Mouse (Mus musculus) embryo, embryonic 10 days (tissue): ENCODE data around the gene Pon2.
"Not testable (repeated sequence)": the region's sequence is repeated elsewhere in the genome, so short reads cannot be mapped to it uniquely, and the experiment has no call there.

ENCODE experiments used
- DNase-seq: peaks from one replicate; pipeline ENCODE4 v3.0.0-alpha.2; 2015; ENCODE audit warnings: low spot score

Gene Pon2

DNA sequence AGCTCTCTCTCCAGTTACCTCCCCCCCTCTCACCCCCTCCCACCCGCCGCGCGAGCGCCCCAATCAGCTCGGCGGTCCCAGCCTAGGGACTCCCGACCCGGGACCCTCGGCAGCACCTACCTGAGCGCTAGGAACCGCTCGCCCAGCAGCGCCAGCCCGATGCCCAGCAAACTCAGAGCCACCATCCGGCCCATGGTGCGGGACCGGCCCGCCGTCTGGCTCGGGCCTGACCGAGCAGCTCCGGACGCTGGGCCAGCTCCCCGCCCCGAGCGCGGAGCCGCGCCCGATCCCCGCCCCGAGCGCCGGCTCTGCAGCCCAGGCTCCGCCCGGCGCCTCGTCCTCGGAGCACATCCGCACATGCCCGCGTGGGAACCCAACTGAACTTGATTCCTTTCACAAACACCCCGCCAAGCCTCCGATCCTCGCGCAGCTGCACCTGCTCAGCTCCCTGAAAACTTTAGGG, at the start of gene Pon2:
Gene Pon2, minus strand, starts transcription at position 364 of the 463 bp plus-strand sequence.
- DNase-seq = peak; percentile 82

GRCm38 (mm10) chr6:5344255-5344654, 46.0 kb upstream of the Pon2 start:
- DNase-seq = no peak

GRCm38 (mm10) chr6:5339283-5339682, 41.0 kb upstream of the Pon2 start:
- DNase-seq = not testable (repeated sequence)

DNA sequence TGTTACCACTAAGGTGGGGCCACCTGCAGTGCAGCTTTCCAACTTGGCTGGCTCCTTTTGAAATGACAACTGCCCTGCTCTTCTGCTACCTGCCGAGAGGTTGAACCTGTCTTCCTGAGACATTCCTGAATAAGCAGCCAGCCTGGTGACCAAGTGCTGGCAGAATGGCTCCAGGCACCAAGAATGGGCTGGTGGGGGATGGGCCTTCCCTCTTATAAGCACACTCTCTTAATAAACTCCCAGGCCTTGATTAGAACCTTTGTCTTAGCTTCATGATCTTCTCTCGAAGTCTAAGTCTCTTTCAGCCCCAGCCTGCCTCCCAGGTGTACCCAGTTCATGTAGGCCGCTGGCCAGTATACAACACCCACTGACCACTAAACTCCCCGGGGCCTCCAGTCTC, 40.5 kb upstream of the Pon2 start:
- not testable (repeated sequence) for DNase-seq

DNA sequence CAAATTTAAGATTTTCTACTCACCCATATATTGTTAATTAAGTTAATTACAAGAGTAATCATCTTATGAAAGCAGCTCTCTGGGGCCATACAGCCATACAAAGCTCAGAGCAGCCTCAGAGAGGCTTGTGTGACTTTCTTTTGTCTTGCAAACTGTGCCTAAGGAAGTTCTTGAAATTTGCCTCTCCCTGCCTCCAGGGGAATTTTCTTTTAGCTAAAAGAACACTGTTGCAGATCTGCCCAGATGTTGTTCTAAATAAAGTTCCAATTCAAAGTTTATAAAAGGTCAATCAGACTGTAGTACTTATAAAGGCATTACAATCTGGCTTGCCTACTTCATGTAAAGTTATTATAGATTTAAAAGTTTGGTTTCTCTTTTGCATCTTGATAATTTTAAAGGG, 37.8 kb upstream of the Pon2 start:
- not testable (repeated sequence) for DNase-seq

GRCm38 (mm10) chr6:5334021-5334420, 35.8 kb upstream of the Pon2 start:
- no peak for DNase-seq

DNA sequence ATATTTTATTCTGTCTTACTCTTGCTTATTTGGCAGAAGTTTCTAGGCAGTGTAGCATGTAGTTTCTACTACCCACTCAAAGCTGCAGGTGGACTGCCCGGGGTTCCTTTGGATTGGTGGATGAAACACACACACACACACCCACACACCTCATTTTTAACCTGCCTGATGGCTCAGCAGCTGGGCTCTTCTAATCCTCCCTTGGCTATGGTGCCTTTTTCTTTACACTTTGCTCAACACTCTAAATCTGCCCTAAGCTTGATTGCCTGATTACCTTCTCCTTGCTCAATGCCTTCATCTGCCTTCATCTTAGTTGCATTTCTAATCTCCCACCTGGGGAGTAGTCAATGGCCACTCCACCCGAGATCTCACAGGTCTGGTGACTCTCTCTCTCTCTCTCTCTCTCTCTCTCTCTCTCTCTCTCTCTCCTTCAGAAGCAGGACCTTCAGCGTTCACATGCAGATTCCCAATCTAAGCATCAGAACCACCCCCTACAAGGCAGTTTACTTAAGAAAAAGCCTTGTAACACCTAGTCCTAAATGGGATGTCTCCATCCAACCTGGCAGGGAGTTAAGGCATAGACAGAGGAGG, 34.4 kb upstream of the Pon2 start:
- no peak for DNase-seq

GRCm38 (mm10) chr6:5325122-5325521, 26.9 kb upstream of the Pon2 start:
- DNase-seq = no peak

DNA sequence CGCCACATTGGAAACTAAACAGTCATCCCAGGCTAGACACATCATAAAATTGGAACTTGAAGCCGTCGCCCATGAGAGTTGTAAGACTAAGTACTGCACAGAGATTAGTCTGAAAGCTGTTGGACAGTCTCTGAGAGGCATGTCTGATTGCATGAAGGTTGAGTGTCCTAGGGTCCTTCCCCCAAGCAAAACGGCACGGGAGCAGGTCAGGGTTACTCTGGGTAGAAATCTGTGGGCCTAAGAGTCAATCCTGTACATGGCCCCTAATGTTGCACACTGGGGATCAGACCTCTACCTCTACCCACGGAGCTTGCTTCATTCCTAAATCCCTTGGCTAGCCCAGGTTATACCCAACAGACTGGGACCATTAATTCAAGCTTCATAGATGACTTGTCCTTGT, 25.8 kb upstream of the Pon2 start:
- not testable (repeated sequence) for DNase-seq

DNA sequence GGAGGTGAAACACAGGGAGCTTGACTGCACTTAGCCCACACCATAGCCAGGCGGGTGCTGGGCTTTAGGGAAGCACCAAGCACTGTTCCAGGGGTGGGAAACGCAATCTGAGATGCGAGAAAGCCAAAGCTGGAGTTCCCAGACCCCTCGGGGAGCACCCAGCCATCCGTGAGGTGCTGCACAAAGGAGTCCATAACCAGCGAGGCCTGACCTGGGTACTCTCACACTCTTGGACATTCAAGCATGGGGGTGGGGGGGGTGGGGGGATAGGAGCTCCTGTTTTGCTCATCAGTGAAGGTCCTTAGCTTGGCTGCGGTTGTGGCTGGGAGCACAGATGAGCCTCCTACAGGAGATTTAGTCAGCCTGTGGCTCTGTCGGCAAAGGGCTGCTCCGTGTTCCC, 18.4 kb upstream of the Pon2 start:
- no peak for DNase-seq

DNA sequence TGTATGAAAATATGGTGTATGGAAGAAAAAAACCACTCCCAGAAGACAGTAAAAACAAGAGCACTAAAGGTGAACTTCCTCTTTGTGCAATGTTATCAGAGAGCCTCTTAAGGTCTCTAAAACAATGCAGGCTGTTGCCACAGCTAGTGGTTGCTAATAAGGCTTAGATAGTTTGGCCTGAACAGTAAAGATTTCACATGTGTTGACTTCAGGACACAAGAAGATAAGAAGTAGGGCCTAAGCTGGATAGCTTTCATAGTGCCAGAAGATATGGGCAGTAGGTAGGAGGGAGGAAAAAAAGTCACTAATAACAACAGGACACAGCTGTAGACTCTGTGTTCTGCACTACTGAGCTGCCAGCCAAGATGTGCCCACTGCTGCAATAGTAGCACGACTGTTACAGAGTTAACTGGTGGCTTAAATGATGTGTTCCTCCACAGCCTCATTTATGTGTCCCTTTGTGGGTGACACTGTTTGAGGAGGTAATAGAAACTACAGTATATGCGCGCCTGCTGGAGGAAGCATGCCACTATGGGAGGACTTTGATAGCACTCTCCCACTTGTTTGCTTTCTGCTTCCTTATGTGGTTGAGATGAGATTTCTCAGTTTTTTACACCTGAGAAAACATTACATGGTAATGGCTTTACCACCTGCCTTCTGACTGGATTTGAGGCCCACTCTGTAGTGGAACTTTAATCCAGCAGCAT, 17.0 kb upstream of the Pon2 start:
- no peak for DNase-seq

GRCm38 (mm10) chr6:5313951-5314590, 15.8 kb upstream of the Pon2 start:
- no peak for DNase-seq

GRCm38 (mm10) chr6:5310491-5310890, 12.2 kb upstream of the Pon2 start:
- DNase-seq = no peak

- DNase-seq = no peak
Observed at GRCm38 (mm10) chr6:5309595-5310197, 11.4 kb upstream of the Pon2 start.

GRCm38 (mm10) chr6:5305926-5306325, 7.7 kb upstream of the Pon2 start:
- DNase-seq = no peak

GRCm38 (mm10) chr6:5304956-5305355, 6.7 kb upstream of the Pon2 start:
- no peak for DNase-seq

DNA sequence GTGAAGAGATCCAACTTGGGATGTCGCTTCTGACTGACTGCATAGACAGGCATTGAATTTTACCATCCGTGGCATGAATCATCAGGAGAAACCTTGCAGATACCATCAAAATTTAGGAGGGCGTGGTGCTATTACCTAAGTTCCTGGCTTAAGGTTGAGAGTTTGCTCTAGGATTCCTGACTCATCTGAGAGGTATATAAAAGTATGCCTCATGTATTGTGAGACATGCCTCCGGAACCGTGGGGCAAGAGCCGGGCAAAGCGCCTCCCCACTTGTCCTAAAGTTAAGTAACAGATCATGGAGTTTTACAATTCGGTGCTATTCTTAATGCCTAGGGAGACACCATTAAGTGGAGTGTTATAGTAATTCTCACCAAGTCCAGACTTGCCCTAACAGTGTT, 2.4 kb upstream of the Pon2 start:
- DNase-seq = no peak

- DNase-seq = no peak
Observed at GRCm38 (mm10) chr6:5299561-5299960, 1.3 kb upstream of the Pon2 start.

GRCm38 (mm10) chr6:5297321-5298091, 749 bp downstream of the Pon2 start:
- DNase-seq = peak; percentile 70

DNA sequence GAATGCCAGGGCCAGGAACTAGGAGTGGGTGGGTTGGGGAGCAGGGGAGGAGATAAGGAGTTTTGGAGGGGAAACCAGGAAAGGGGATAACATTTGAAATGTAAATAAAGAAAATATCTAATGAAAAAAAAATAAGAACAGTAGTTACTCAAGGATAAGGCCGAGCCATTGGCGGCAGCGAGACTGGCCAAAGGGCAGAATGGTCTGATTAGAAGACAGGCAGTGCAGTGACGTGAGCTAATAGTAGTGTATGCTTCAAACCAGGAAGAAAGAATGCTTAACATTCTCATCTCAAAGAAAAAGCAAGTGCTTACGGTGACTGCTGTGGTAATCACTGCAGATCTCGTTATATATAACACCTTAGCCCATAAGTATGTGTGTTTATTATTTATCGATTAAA, 2.2 kb downstream of the Pon2 start:
- no peak for DNase-seq

DNA sequence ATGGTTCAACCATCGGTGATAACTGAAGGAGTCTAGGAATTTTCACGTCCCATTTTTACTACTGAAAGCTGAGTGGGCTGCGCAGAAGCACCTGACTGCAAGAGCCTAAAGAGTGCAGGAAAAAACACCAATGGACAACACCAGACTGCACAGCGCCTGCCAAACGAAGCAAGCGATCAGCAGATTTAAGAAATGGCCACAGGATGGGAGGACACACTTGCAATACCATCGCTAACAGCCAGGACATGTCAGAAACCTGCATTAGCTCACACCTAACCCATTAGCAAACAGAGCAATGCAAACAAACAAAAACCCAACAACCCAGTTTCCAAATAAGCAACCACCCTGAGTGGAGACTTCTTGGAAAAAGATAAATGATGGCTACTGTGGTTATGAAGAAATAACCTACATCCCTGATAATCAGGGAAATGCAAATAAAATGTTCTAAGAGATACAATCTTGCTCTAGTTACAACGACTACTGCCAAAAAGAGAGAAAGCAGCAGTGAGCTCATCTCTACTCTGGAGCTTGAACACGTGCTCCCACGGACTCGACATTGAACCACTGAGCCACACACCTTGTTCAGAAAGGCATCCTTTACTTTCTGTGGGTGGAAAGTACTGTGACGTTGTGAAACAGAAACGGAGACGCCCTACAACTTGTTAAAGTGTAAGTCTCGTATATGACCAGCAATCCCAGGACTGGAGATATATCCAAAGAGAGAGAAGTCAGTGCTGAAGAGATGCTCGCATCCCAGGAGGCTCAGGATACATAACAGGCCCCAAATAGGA, 3.4 kb downstream of the Pon2 start:
- no peak for DNase-seq
